Mouse (Mus musculus): ENCODE data around the gene Selplg. TPM values are rescaled to one million over a fixed set of nuclear protein-coding genes. Genes with fewer than 3 reads are reported as not detected.

Gene Selplg
- total RNA-seq (2014; rRNA removed; ENCODE audit: low replicate concordance) (1.6 and 5.0 TPM in 2 replicates), polyA plus RNA-seq (2015; fragmentation: Nextera tagmentation; extraction: Ambion mirVana) (1.2 and 1.7 TPM in 2 replicates)

DNA sequence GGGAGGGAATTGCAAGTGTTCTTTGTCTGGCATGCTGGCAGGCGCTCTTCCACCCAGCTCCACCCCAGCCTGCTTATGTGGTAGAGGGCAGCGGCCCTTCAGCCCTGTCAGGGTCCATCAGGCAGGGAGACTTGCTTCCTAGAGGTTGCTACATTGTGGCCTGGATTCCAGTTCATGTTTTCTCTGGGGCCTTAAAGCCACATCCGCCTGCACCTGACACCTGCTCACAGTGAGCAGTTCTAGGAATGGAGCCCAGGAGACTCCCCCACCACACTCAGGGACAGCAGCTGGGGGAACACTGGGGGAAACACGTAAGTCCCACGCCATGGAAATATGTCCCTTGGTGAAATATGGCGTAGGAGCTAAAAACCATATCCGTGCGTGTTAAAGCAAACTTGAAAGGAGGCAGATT lies at the start of gene Selplg:
Gene Selplg, minus strand, starts transcription at position 155 of the 412 bp plus-strand sequence.
- H3K4me2 ChIP-seq (ENCODE audit: low read depth, low read length) = no peak within 1 kb of the TSS; the same call in 1 of the 2 replicates
- H3K36me3 ChIP-seq (replicated peaks; ENCODE audit: control insufficient read depth, insufficient read depth, low read length) = no peaks in the 10 kb centered on the region
- H3K27ac ChIP-seq (ENCODE audit: low read depth) = no peak within 1 kb of the TSS; the same call in 1 of the 2 replicates
- WGBS = 42% methylated on average over 8 of the region's 8 CpGs
- TF ChIP-seq CTCF (IDR thresholded peaks at IDR 0.05; ENCODE audit: low read depth) (no peak), EP300 (IDR thresholded peaks at IDR 0.05; ENCODE audit: low read depth) (no peak)
- H3K9ac ChIP-seq (replicated peaks; ENCODE audit: low read depth, low read length) = no peak within 1 kb of the TSS
- DNase-seq (ENCODE audit: low spot score) (no peak), ATAC-seq (ENCODE audit: insufficient read depth, low read depth) (no peak)
- H3K9me3 ChIP-seq (replicated peaks; ENCODE audit: control insufficient read depth, low read length) = no peaks in the 10 kb centered on the region
- H3K27me3 ChIP-seq (ENCODE audit: control insufficient read depth, insufficient read depth, low read length) = no peaks in the 10 kb centered on the region
- H3K4me3 ChIP-seq (ENCODE audit: low read depth, low read length) = no peak within 1 kb of the TSS; the same call in 1 of the 2 replicates
- H3K4me1 ChIP-seq (ENCODE audit: control insufficient read depth, insufficient read depth) = no peaks in the 10 kb centered on the region

DNA sequence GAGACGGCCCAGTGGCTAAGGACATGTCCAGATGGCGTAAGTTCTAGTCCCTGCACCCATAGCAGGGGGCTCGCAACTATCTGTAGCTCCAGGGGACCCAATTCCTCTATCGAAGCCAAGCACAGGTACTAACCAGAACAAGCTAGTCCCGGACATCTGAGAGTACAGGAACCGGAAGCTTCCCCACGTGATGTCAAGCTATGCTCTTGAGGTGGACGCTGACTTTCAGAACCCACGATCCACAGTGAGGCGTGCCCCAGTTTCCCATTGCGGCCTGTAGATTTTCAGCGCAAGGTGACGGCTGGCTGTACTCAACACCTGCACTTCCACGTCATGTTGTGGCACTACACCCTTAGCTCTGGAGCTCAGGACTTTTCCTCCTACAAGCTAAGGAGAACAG lies 48.7 kb upstream of the Selplg start:
- no peaks in the 10 kb centered on the region for H3K9me3 ChIP-seq (replicated peaks; ENCODE audit: control insufficient read depth, low read length)
- no peak overlapping the region for H3K4me2 ChIP-seq (ENCODE audit: low read depth, low read length)
- TF ChIP-seq EP300 (IDR thresholded peaks at IDR 0.05; ENCODE audit: low read depth) = no peak
- TF ChIP-seq CTCF (IDR thresholded peaks at IDR 0.05; ENCODE audit: low read depth) = no peak
- DNase-seq (ENCODE audit: low spot score) (no peak), ATAC-seq (ENCODE audit: insufficient read depth, low read depth) (no peak)
- H3K27me3 ChIP-seq (ENCODE audit: control insufficient read depth, insufficient read depth, low read length) = no peaks in the 10 kb centered on the region
- H3K36me3 ChIP-seq (replicated peaks; ENCODE audit: control insufficient read depth, insufficient read depth, low read length) = peaks cover 42% of the 10 kb centered on the region
- no peak overlapping the region for H3K27ac ChIP-seq (ENCODE audit: low read depth)
- WGBS = 90% methylated on average over 14 of the region's 14 CpGs
- no peak overlapping the region for H3K9ac ChIP-seq (replicated peaks; ENCODE audit: low read depth, low read length)
- no peak overlapping the region for H3K4me3 ChIP-seq (ENCODE audit: low read depth, low read length)
- H3K4me1 ChIP-seq (ENCODE audit: control insufficient read depth, insufficient read depth) = peaks cover 23% of the 10 kb centered on the region

DNA sequence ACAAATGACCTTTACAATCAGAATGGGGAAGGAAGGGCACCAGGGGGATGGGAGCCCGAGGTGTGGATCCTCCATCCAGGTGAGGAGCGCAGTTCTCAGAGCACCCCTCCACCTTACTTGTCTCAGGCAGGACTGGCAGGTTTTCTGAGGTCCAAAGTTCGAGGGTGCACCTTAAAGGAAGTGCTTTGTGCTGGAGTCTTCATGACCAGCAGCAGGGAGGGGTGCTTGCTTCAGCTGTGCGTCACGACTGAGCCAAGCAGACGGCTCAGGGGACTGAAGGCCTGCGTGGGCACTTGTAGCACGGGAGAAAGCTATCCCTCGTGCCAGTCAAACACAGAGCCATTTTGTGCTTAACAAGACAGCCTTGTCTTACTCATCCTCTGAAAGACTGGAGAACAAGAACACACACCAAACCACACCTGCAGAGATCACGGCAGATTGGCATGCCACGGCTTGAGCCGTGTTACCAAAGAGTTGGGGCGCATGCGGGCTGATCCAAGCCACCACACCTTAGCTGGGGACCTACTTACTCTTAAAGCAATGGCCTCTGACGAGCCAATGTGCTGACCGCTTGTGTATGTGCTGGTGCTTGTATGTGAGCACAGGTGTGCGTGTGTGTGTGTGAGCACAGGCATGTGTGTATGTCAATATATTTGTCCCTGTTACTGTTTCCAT lies 46.6 kb upstream of the Selplg start:
- 85% methylated on average over 17 of the region's 17 CpGs for WGBS
- no peak for DNase-seq (ENCODE audit: low spot score)
- no peaks in the 10 kb centered on the region for H3K27me3 ChIP-seq (ENCODE audit: control insufficient read depth, insufficient read depth, low read length)
- peaks cover 51% of the 10 kb centered on the region for H3K36me3 ChIP-seq (replicated peaks; ENCODE audit: control insufficient read depth, insufficient read depth, low read length)
- TF ChIP-seq CTCF (IDR thresholded peaks at IDR 0.05; ENCODE audit: low read depth) = no peak
- no peak for TF ChIP-seq EP300 (IDR thresholded peaks at IDR 0.05; ENCODE audit: low read depth)
- H3K4me2 ChIP-seq (ENCODE audit: low read depth, low read length) = no peak overlapping the region
- 0 out of 2 replicates have a peak, but pooled peaks cover 3% of the 10 kb centered on the region for H3K9me3 ChIP-seq (replicated peaks; ENCODE audit: control insufficient read depth, low read length)
- H3K4me3 ChIP-seq (ENCODE audit: low read depth, low read length) = no peak overlapping the region
- H3K27ac ChIP-seq (ENCODE audit: low read depth) = no peak overlapping the region
- ATAC-seq (ENCODE audit: insufficient read depth, low read depth) = no peak
- no peak overlapping the region for H3K9ac ChIP-seq (replicated peaks; ENCODE audit: low read depth, low read length)
- H3K4me1 ChIP-seq (ENCODE audit: control insufficient read depth, insufficient read depth) = peaks cover 23% of the 10 kb centered on the region

DNA sequence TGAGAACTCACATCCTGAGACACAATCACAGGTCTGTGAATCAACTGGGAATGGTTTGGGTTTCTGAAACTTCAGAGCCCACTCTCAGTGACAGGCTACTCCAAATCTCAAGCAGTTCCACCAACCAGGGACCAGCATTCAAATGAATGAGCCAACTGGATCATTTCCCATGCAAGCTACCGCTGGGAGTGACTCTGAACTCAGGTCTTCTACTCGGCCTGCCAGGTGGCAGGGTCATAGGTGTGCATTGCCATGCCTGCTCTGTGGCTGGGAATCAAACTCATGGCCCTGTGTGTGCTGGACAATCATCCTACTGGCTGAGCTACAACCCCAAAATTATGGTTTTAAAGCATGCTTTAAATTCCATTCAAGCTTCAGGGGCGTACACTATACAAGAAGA lies 45.1 kb upstream of the Selplg start:
- Histone ChIP-seq H3K27ac (ENCODE audit: low read depth) (no peak overlapping the region), H3K4me2 (ENCODE audit: low read depth, low read length) (no peak overlapping the region), H3K36me3 (replicated peaks; ENCODE audit: control insufficient read depth, insufficient read depth, low read length) (peaks cover 51% of the 10 kb centered on the region), H3K4me3 (ENCODE audit: low read depth, low read length) (no peak overlapping the region), H3K4me1 (ENCODE audit: control insufficient read depth, insufficient read depth) (peaks cover 21% of the 10 kb centered on the region), H3K9me3 (replicated peaks; ENCODE audit: control insufficient read depth, low read length) (0 out of 2 replicates have a peak, but pooled peaks cover 3% of the 10 kb centered on the region), H3K27me3 (ENCODE audit: control insufficient read depth, insufficient read depth, low read length) (no peaks in the 10 kb centered on the region), H3K9ac (replicated peaks; ENCODE audit: low read depth, low read length) (no peak overlapping the region)
- 71% methylated on average over 3 of the region's 3 CpGs for WGBS
- TF ChIP-seq EP300 (IDR thresholded peaks at IDR 0.05; ENCODE audit: low read depth) (no peak), CTCF (IDR thresholded peaks at IDR 0.05; ENCODE audit: low read depth) (no peak)
- DNase-seq (ENCODE audit: low spot score) (no peak), ATAC-seq (ENCODE audit: insufficient read depth, low read depth) (no peak)

DNA sequence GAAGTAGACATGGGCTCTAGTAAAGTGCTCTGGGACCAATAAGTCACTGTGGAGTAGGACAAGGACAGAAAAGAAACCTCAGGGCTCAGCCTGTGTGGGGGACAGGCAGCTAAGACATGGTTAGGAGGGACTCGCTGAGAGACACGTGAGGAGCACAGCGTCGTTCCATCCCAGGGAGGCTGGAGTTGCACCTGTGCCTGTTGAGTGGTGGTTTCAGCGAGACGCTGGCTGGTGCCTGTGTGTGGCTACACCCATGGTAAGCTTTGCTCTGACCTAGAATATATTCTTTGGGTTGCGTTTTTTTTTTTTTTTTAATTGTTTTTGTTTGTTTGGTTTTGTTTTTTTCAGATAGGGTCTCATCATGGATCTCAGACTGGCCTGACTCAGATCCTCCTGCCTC lies 43.7 kb upstream of the Selplg start:
- Histone ChIP-seq H3K9ac (replicated peaks; ENCODE audit: low read depth, low read length) (no peak overlapping the region), H3K4me3 (ENCODE audit: low read depth, low read length) (no peak overlapping the region), H3K27ac (ENCODE audit: low read depth) (no peak overlapping the region), H3K4me1 (ENCODE audit: control insufficient read depth, insufficient read depth) (peaks cover 31% of the 10 kb centered on the region), H3K4me2 (ENCODE audit: low read depth, low read length) (no peak overlapping the region), H3K9me3 (replicated peaks; ENCODE audit: control insufficient read depth, low read length) (0 out of 2 replicates have a peak, but pooled peaks cover 3% of the 10 kb centered on the region), H3K36me3 (replicated peaks; ENCODE audit: control insufficient read depth, insufficient read depth, low read length) (peaks cover 45% of the 10 kb centered on the region), H3K27me3 (ENCODE audit: control insufficient read depth, insufficient read depth, low read length) (no peaks in the 10 kb centered on the region)
- ATAC-seq (ENCODE audit: insufficient read depth, low read depth) = no peak
- DNase-seq (ENCODE audit: low spot score) = no peak
- TF ChIP-seq CTCF (IDR thresholded peaks at IDR 0.05; ENCODE audit: low read depth) (no peak), EP300 (IDR thresholded peaks at IDR 0.05; ENCODE audit: low read depth) (no peak)
- WGBS = 86% methylated on average over 7 of the region's 7 CpGs
